Mouse (Mus musculus) heart, embryonic 10.5 days (tissue): Measurements from ENCODE around the gene Colec11. TPM values are rescaled to one million over a fixed set of nuclear protein-coding genes. Genes with fewer than 3 reads are reported as not detected.

Source experiments
- DNase-seq: peaks from one replicate; pipeline ENCODE4 v3.0.0-alpha.2; 2017; ENCODE audit warnings: low spot score
- H3K27ac ChIP-seq: fragments of 300-500 bp; sonication (generic); 2 replicates; pipeline ENCODE4 v1.5.1; 2016; ENCODE audit warnings: mild to moderate bottlenecking
- H3K27me3 ChIP-seq: fragments of 300-500 bp; sonication (generic); 2 replicates; pipeline ENCODE4 v1.6.1; 2016; ENCODE audit warnings: mild to moderate bottlenecking; ENCODE audit not compliant: poor library complexity, insufficient read depth, severe bottlenecking
- H3K36me3 ChIP-seq: fragments of 300-500 bp; sonication (generic); 2 replicates; pipeline ENCODE4 v1.6.1; 2016; ENCODE audit warnings: mild to moderate bottlenecking, moderate library complexity
- H3K4me1 ChIP-seq: fragments of 300-500 bp; sonication (generic); 2 replicates; pipeline ENCODE4 v1.6.1; 2016; ENCODE audit warnings: mild to moderate bottlenecking
- H3K4me3 ChIP-seq: fragments of 300-500 bp; sonication (generic); 2 replicates; pipeline ENCODE4 v1.5.1; 2016; ENCODE audit warnings: mild to moderate bottlenecking, moderate library complexity
- H3K9me3 ChIP-seq: fragments of 300-500 bp; sonication (generic); 2 replicates; pipeline ENCODE4 v1.6.1; 2016; ENCODE audit warnings: mild to moderate bottlenecking, moderate library complexity
- WGBS: fragments of 180-500 bp; shearing (Covaris S2); methylation state at CpG from one replicate; pipeline ENCODE4 v1.1.7; 2016; 5-methylcytosine and 5-hydroxymethylcytosine counted together
- polyA plus RNA-seq: library from polyadenylated mRNA; unstranded; fragments of >200 nt; fragmentation: Nextera tagmentation; extraction: Ambion mirVana; gene quantifications from 2 replicates; pipeline ENCODE4 v1.2.1, GENCODE M21; 2016

Gene Colec11
- polyA plus RNA-seq, 1 experiment from 2014 or later, result 9.9 TPM

- no peak for DNase-seq
- Histone ChIP-seq H3K9me3 (no peaks in the 10 kb centered on the region), H3K4me1 (peaks cover 17% of the 10 kb centered on the region), H3K4me3 (no peak overlapping the region), H3K27ac (no peak overlapping the region), H3K36me3 (no peaks in the 10 kb centered on the region), H3K27me3 (no peaks in the 10 kb centered on the region)
Measured at GRCm38 (mm10) chr12:28596851-28597250, 26.3 kb downstream of the Colec11 start.

GRCm38 (mm10) chr12:28590428-28590827 lies 32.7 kb downstream of the Colec11 start:
- Histone ChIP-seq H3K4me3 (no peak overlapping the region), H3K4me1 (peaks cover 17% of the 10 kb centered on the region), H3K9me3 (no peaks in the 10 kb centered on the region), H3K27ac (no peak overlapping the region), H3K27me3 (peaks cover 31% of the 10 kb centered on the region), H3K36me3 (no peaks in the 10 kb centered on the region)
- no peak for DNase-seq
- WGBS, result 37% methylated on average over 13 of the region's 13 CpGs

GRCm38 (mm10) chr12:28589090-28589868 lies 33.9 kb downstream of the Colec11 start:
- H3K27me3 ChIP-seq, result peaks cover 31% of the 10 kb centered on the region
- peak overlapping the region; percentile 81 for H3K27ac ChIP-seq
- peaks cover 17% of the 10 kb centered on the region for H3K4me1 ChIP-seq
- no peaks in the 10 kb centered on the region for H3K36me3 ChIP-seq
- H3K9me3 ChIP-seq, result no peaks in the 10 kb centered on the region
- peak overlapping the region; percentile 60 for H3K4me3 ChIP-seq
- peak; percentile 89 for DNase-seq
- 8% methylated on average over 24 of the region's 24 CpGs for WGBS

- H3K27me3 ChIP-seq, result peaks cover 31% of the 10 kb centered on the region
- 78% methylated on average over 6 of the region's 6 CpGs for WGBS
- no peaks in the 10 kb centered on the region for H3K36me3 ChIP-seq
- H3K4me3 ChIP-seq, result no peak overlapping the region
- no peak overlapping the region for H3K27ac ChIP-seq
- no peak for DNase-seq
- H3K9me3 ChIP-seq, result no peaks in the 10 kb centered on the region
- peaks cover 17% of the 10 kb centered on the region for H3K4me1 ChIP-seq
Measured at GRCm38 (mm10) chr12:28587949-28588348, 35.2 kb downstream of the Colec11 start.

- Histone ChIP-seq H3K27ac (no peak overlapping the region), H3K4me1 (peaks cover 1% of the 10 kb centered on the region; the same call in 1 of the 2 replicates), H3K27me3 (peaks cover 19% of the 10 kb centered on the region; the same call in 1 of the 2 replicates), H3K36me3 (no peaks in the 10 kb centered on the region), H3K4me3 (no peak overlapping the region), H3K9me3 (no peaks in the 10 kb centered on the region)
- no peak for DNase-seq
- 66% methylated on average over 3 of the region's 3 CpGs for WGBS
Measured at GRCm38 (mm10) chr12:28584036-28584435, 39.1 kb downstream of the Colec11 start.

GRCm38 (mm10) chr12:28582423-28582822 lies 40.8 kb downstream of the Colec11 start, which contains the start of gene Allc:
TSS of gene Allc (minus strand) at chr12:28582523.
- 79% methylated on average over 8 of the region's 8 CpGs for WGBS
- H3K4me1 ChIP-seq, result no peaks in the 10 kb centered on the region
- H3K36me3 ChIP-seq, result no peaks in the 10 kb centered on the region
- peaks cover 6% of the 10 kb centered on the region; the same call in 1 of the 2 replicates for H3K27me3 ChIP-seq
- no peak within 1 kb of the TSS for H3K27ac ChIP-seq
- DNase-seq, result no peak
- H3K9me3 ChIP-seq, result no peaks in the 10 kb centered on the region
- H3K4me3 ChIP-seq, result no peak within 1 kb of the TSS

GRCm38 (mm10) chr12:28579132-28579531 lies 44.0 kb downstream of the Colec11 start:
- no peaks in the 10 kb centered on the region for H3K36me3 ChIP-seq
- no peak for DNase-seq
- H3K27me3 ChIP-seq, result no peaks in the 10 kb centered on the region
- 29% methylated on average over 4 of the region's 4 CpGs for WGBS
- H3K9me3 ChIP-seq, result no peaks in the 10 kb centered on the region
- no peaks in the 10 kb centered on the region for H3K4me1 ChIP-seq
- no peak overlapping the region for H3K27ac ChIP-seq
- no peak overlapping the region for H3K4me3 ChIP-seq

GRCm38 (mm10) chr12:28578147-28578546 lies 45.0 kb downstream of the Colec11 start:
- no peak for DNase-seq
- 77% methylated on average over 3 of the region's 3 CpGs for WGBS
- Histone ChIP-seq H3K27me3 (no peaks in the 10 kb centered on the region), H3K27ac (no peak overlapping the region), H3K4me3 (no peak overlapping the region), H3K36me3 (no peaks in the 10 kb centered on the region), H3K9me3 (no peaks in the 10 kb centered on the region), H3K4me1 (no peaks in the 10 kb centered on the region)

- no peaks in the 10 kb centered on the region for H3K9me3 ChIP-seq
- H3K4me1 ChIP-seq, result no peaks in the 10 kb centered on the region
- no peaks in the 10 kb centered on the region for H3K27me3 ChIP-seq
- 64% methylated on average over 6 of the region's 6 CpGs for WGBS
- H3K36me3 ChIP-seq, result no peaks in the 10 kb centered on the region
- H3K27ac ChIP-seq, result no peak overlapping the region
- no peak overlapping the region for H3K4me3 ChIP-seq
- no peak for DNase-seq
Measured at GRCm38 (mm10) chr12:28575366-28576070, 47.7 kb downstream of the Colec11 start.

- WGBS, result 85% methylated on average over 2 of the region's 2 CpGs
- H3K4me3 ChIP-seq, result no peak overlapping the region
- no peak overlapping the region for H3K27ac ChIP-seq
- no peaks in the 10 kb centered on the region for H3K27me3 ChIP-seq
- H3K4me1 ChIP-seq, result no peaks in the 10 kb centered on the region
- H3K36me3 ChIP-seq, result no peaks in the 10 kb centered on the region
- H3K9me3 ChIP-seq, result no peaks in the 10 kb centered on the region
- no peak for DNase-seq
Measured at GRCm38 (mm10) chr12:28572241-28572640, 50.9 kb downstream of the Colec11 start.

- Histone ChIP-seq H3K27ac (0 out of 2 replicates have a peak within 1 kb of the TSS, but pooled peaks have one; percentile 9), H3K27me3 (peaks cover 17% of the 10 kb centered on the region; the same call in 1 of the 2 replicates)
- WGBS, result 59% methylated on average over 15 of the region's 15 CpGs
Measured at GRCm38 (mm10) chr12:28552299-28552698, 70.9 kb downstream of the Colec11 start, which contains the start of gene Dcdc2c. TSS of gene Dcdc2c (minus strand) at chr12:28552399.

GRCm38 (mm10) chr12:28551775-28552174 lies 71.4 kb downstream of the Colec11 start:
- no peaks in the 10 kb centered on the region for H3K36me3 ChIP-seq
- H3K27me3 ChIP-seq, result peaks cover 17% of the 10 kb centered on the region; the same call in 1 of the 2 replicates
- 0 out of 2 replicates have a peak overlapping the region, but pooled peaks have one; percentile 9 for H3K27ac ChIP-seq
- peak overlapping the region; percentile 37 for H3K4me3 ChIP-seq
- no peaks in the 10 kb centered on the region for H3K9me3 ChIP-seq
- peaks cover 13% of the 10 kb centered on the region; the same call in 1 of the 2 replicates for H3K4me1 ChIP-seq
- 52% methylated on average over 18 of the region's 18 CpGs for WGBS
- no peak for DNase-seq

More at GRCm38 (mm10) chr12:28552299-28552698, 70.9 kb downstream of the Colec11 start, which contains the start of gene Dcdc2c:
- Histone ChIP-seq H3K36me3 (no peaks in the 10 kb centered on the region), H3K9me3 (no peaks in the 10 kb centered on the region), H3K4me1 (peaks cover 13% of the 10 kb centered on the region; the same call in 1 of the 2 replicates), H3K4me3 (peak within 1 kb of the TSS; percentile 37)
- no peak for DNase-seq

- no peak for DNase-seq
- Histone ChIP-seq H3K36me3 (no peaks in the 10 kb centered on the region), H3K4me3 (no peak overlapping the region), H3K4me1 (peaks cover 24% of the 10 kb centered on the region), H3K27me3 (peaks cover 17% of the 10 kb centered on the region; the same call in 1 of the 2 replicates), H3K27ac (no peak overlapping the region), H3K9me3 (no peaks in the 10 kb centered on the region)
- 46% methylated on average over 4 of the region's 4 CpGs for WGBS
Measured at GRCm38 (mm10) chr12:28548887-28549286, 74.3 kb downstream of the Colec11 start.
